Mouse (Mus musculus) MEL (cell line): ENCODE results near the gene 4930522L14Rik. TPM values are rescaled to one million over a fixed set of nuclear protein-coding genes. Genes with fewer than 3 reads are reported as not detected.
"Not testable (repeated sequence)": the region's sequence is repeated elsewhere in the genome, so short reads cannot be mapped to it uniquely, and the experiment has no call there.

Source experiments
- DNase-seq: peaks from one replicate; pipeline ENCODE4 v3.0.0; 2011; ENCODE audit warnings: low read depth, low spot score
- H3K27ac ChIP-seq: 2 replicates; pipeline ENCODE4 v1.5.1; 2012; ENCODE audit warnings: low read depth, mild to moderate bottlenecking, control low read depth, low read length, moderate library complexity; ENCODE audit not compliant: control insufficient read depth
- H3K27me3 ChIP-seq, 2 experiments: fragments of 150-350 bp in 1 of 2; sonication (generic) in 1 of 2; 2 replicates each; pipeline ENCODE4 v1.6.1; 2012; ENCODE audit warnings: low read length in 2 of 2, mild to moderate bottlenecking in 2 of 2, improper control_type of control experiment in 1 of 2, moderate library complexity in 1 of 2; ENCODE audit not compliant: insufficient read depth in 2 of 2, control insufficient read depth in 1 of 2
- H3K36me3 ChIP-seq, 2 experiments: 2 replicates each; pipeline ENCODE4 v1.6.1; 2012 to 2014; ENCODE audit warnings: low read length in 2 of 2, improper control_type of control experiment in 1 of 2, inconsistent platforms in 1 of 2, mild to moderate bottlenecking in 1 of 2; ENCODE audit not compliant: insufficient read depth in 2 of 2, control insufficient read depth in 1 of 2
- H3K4me1 ChIP-seq, 2 experiments: fragments of 150-350 bp in 1 of 2; sonication (generic) in 1 of 2; 2 replicates each; pipeline ENCODE4 v1.6.1; 2012; ENCODE audit warnings: low read length in 2 of 2, improper control_type of control experiment in 1 of 2, mild to moderate bottlenecking in 1 of 2; ENCODE audit not compliant: insufficient read depth in 2 of 2, control insufficient read depth in 1 of 2
- H3K4me3 ChIP-seq, 2 experiments: fragments of 150-350 bp in 1 of 2; sonication (generic) in 1 of 2; 2 replicates each; pipeline ENCODE4 v1.5.1; 2012; ENCODE audit warnings: low read depth in 2 of 2, low read length in 2 of 2, mild to moderate bottlenecking in 2 of 2, moderate library complexity in 2 of 2, control low read depth in 1 of 2, improper control_type of control experiment in 1 of 2; ENCODE audit not compliant: control insufficient read depth in 1 of 2, insufficient read depth in 1 of 2
- H3K79me2 ChIP-seq: 2 replicates; pipeline ENCODE4 v1.6.1; 2012; ENCODE audit warnings: mild to moderate bottlenecking, low read length, moderate library complexity; ENCODE audit not compliant: control insufficient read depth, poor library complexity, insufficient read depth
- H3K9ac ChIP-seq: 2 replicates; pipeline ENCODE4 v1.6.1; 2012; ENCODE audit warnings: low read depth, mild to moderate bottlenecking, control low read depth, low read length, moderate library complexity; ENCODE audit not compliant: control insufficient read depth, poor library complexity, severe bottlenecking
- H3K9me3 ChIP-seq: fragments of 150-350 bp; sonication (generic); replicated peaks from 2 replicates; pipeline ENCODE4 v1.6.1; 2012; ENCODE audit warnings: mild to moderate bottlenecking, low read length, improper control_type of control experiment, moderate library complexity; ENCODE audit not compliant: insufficient read depth
- BHLHE40 ChIP-seq: IDR thresholded peaks from 2 replicates; pipeline ENCODE4 v1.6.1; 2012; ENCODE audit warnings: low read depth, mild to moderate bottlenecking, inconsistent platforms, low read length, improper control_type of control experiment, borderline replicate concordance
- E2F4 ChIP-seq: IDR thresholded peaks from 2 replicates; pipeline ENCODE4 v1.6.1; 2011; ENCODE audit warnings: low read depth, low read length, improper control_type of control experiment, borderline replicate concordance
- ELF1 ChIP-seq: IDR thresholded peaks from 2 replicates; pipeline ENCODE4 v1.6.1; 2014; ENCODE audit warnings: low read depth, mild to moderate bottlenecking, inconsistent platforms, low read length, improper control_type of control experiment, moderate library complexity
- HCFC1 ChIP-seq: IDR thresholded peaks from 2 replicates; pipeline ENCODE4 v1.6.1; 2012; ENCODE audit warnings: low read depth, mild to moderate bottlenecking, inconsistent platforms, low read length, improper control_type of control experiment, moderate library complexity
- MAX ChIP-seq: IDR thresholded peaks from 2 replicates; pipeline ENCODE4 v1.6.1; 2011; ENCODE audit warnings: low read length, improper control_type of control experiment
- MYC ChIP-seq: IDR thresholded peaks from 2 replicates; pipeline ENCODE4 v1.6.1; 2011; ENCODE audit warnings: low read depth, mild to moderate bottlenecking, low read length, improper control_type of control experiment, moderate library complexity
- NELFE ChIP-seq: IDR thresholded peaks from 2 replicates; pipeline ENCODE4 v1.6.1; 2011; ENCODE audit warnings: low read depth, low read length, improper control_type of control experiment
- POLR2A ChIP-seq, 2 experiments: IDR thresholded peaks; 2 replicates each; pipeline ENCODE4 v1.6.1; 2011 to 2012; ENCODE audit warnings: low read length in 2 of 2, mild to moderate bottlenecking in 2 of 2, control low read depth in 1 of 2, improper control_type of control experiment in 1 of 2, low read depth in 1 of 2, moderate library complexity in 1 of 2; ENCODE audit not compliant: control insufficient read depth in 1 of 2, insufficient read depth in 1 of 2, poor library complexity in 1 of 2
- POLR2AphosphoS2 ChIP-seq: IDR thresholded peaks from 2 replicates; pipeline ENCODE4 v1.6.1; 2011; ENCODE audit warnings: low read length, improper control_type of control experiment
- SIN3A ChIP-seq: IDR thresholded peaks from 2 replicates; pipeline ENCODE4 v1.6.1; 2012; ENCODE audit warnings: low read length, improper control_type of control experiment, inconsistent platforms
- TBP ChIP-seq: IDR thresholded peaks from 2 replicates; pipeline ENCODE4 v1.8.0; 2011; ENCODE audit warnings: low read depth, low read length, improper control_type of control experiment
- ZMIZ1 ChIP-seq: IDR thresholded peaks from 2 replicates; pipeline ENCODE4 v1.6.1; 2012; ENCODE audit warnings: low read depth, mild to moderate bottlenecking, inconsistent platforms, low read length, improper control_type of control experiment, moderate library complexity
- polyA plus RNA-seq, 2 experiments: library from polyadenylated mRNA; stranded (reverse) in 1 of 2; unstranded in 1 of 2; fragments of >175 nt in 1 of 2; fragments of >200 nt in 1 of 2; gene quantifications; 2 replicates each; pipeline versions ENCODE4 v1.2.1 to v1.2.4; 2012; ENCODE audit warnings: low replicate concordance in 2 of 2, low read depth in 1 of 2; ENCODE audit not compliant: insufficient read length in 2 of 2, insufficient read depth in 1 of 2, missing spikeins in 1 of 2
- total RNA-seq: library from RNA; depleted of rRNA; stranded (reverse); fragments of 300-350 nt; gene quantifications from 2 replicates; pipeline ENCODE4 v1.2.3, GENCODE M21; 2012

Gene 4930522L14Rik
- total and polyA plus RNA-seq, 3 experiments: 2.8 to 172 (median 6.6) TPM

DNA sequence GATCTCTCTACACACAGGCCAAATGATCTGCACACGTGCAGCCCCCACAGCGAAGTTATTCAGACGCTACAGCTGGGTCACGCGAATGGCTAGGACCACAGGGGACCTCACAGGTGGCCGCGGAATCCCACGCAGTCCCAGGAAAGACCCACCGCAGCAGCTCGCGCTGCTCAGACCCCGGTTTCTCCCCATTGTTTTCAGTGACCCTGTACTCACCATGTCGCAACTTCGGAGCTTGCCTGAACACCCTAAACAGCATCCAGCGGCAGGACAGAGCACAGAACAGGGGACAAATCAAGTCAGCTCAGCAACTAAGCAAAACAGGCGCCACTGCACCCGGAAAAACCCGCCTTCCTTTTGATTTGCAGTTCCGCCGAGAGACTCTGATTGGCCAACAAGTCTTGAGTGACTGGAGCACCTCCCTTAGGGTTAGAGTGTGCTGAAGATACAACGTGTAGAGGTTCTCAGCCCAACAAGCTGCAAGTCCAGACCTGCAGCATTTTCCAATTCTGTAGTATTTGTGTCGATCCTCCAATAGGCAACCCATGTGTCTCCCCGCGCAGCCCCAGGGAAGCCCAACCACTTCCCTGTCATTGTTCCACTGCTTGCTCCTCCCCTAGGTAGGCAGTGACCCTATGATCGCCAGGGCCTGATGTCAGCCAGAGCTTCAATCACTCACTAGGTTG lies 44.4 kb upstream of the 4930522L14Rik start:
- not testable (repeated sequence) for H3K36me3 ChIP-seq, H3K4me1 ChIP-seq, H3K27me3 ChIP-seq, H3K9me3 ChIP-seq
- peaks cover 11% of the 10 kb centered on the region for H3K79me2 ChIP-seq
- H3K9ac ChIP-seq: peak overlapping the region; percentile 68
- TF ChIP-seq E2F4: peak; percentile 79; the same call in 1 of the 2 replicates
- peak; percentile 66 for TF ChIP-seq MYC
- peak; percentile 26; the same call in 1 of the 2 replicates for TF ChIP-seq ZMIZ1
- TF ChIP-seq HCFC1: peak; percentile 70
- TF ChIP-seq BHLHE40: peak; percentile 64; the same call in 1 of the 2 replicates
- TF ChIP-seq TBP: peak; percentile 73
- TF ChIP-seq POLR2A (IDR thresholded peaks at IDR 0.05; ENCODE audit: control insufficient read depth in 1 of 2, insufficient read depth in 1 of 2, low read depth in 1 of 2, low read length in 2 of 2, poor library complexity in 1 of 2): peak in 1 of 2 experiments; percentile 71; a peak in 2 of 4 replicates
- peak; percentile 76 for TF ChIP-seq ELF1
- TF ChIP-seq POLR2AphosphoS2: 0 out of 2 replicates have a peak, but pooled peaks have one; percentile 60
- peak; percentile 80 for TF ChIP-seq NELFE
- TF ChIP-seq MAX: peak; percentile 37; the same call in 1 of the 2 replicates
- TF ChIP-seq SIN3A: peak; percentile 11; the same call in 1 of the 2 replicates
- peak; percentile 92 for DNase-seq
- H3K4me3 ChIP-seq: peak overlapping the region; percentile 60 to 66
- peak overlapping the region; percentile 67 for H3K27ac ChIP-seq

DNA sequence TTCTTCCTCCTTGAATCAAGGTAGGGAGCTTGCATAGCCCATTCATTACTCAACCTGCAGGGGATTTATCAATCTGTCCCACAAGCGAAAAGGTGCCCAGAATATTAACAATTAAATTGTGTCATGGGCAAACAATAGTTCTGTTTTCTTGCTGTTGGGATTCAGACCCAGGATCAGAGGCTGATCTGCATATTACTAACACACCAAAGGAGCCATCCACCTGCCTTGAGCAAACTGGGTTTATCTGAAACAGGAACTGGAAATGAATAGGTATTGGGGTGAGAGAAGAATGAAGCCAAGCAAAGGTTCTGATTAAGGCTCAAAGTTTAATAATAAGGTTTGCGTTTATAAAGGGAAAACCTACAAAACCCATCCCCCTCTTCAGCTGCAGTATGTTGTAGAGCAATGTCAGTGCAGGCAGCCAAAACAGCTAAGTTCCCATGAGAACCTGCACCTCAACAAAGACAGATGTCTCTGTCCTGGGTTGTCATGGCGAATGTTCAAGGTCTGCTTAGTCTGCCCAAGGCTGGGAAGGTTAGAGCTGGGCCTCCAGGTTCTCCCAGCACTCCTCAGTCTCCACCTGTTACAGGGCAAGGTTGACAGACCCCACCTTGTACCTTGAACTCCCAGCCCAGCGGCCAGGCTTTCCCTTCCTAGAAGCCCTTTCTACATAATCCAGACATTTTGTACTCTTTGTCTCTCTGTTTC lies 541 bp upstream of the 4930522L14Rik start:
- peak; percentile 28 for DNase-seq
- H3K79me2 ChIP-seq, H3K9me3 ChIP-seq, H3K36me3 ChIP-seq, H3K27ac ChIP-seq, H3K4me1 ChIP-seq, H3K27me3 ChIP-seq, H3K9ac ChIP-seq: not testable (repeated sequence)
- peak overlapping the region; percentile 45 to 62 for H3K4me3 ChIP-seq

DNA sequence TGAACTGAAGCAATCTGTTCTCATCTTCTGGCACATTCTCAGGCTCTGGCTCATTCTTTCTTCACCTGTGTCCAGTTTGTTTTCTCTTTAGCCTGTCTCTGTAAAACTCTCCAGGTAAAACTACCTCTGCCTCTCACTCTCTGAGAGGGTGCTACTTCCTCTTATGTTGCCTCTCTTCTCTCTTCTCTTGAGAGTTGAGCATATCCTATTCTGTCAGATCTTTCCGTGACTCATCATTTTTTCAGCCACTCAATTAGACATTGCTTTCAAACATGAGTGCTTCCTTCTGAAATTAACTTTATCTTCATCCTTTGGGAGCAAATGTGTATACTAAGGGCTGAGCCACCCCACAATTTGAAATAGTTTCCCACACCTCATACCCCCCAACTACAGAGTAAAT lies 6.6 kb downstream of the 4930522L14Rik start:
- DNase-seq: peak; percentile 69
- not testable (repeated sequence) for H3K4me1 ChIP-seq, H3K4me3 ChIP-seq, H3K9me3 ChIP-seq, H3K36me3 ChIP-seq, H3K27me3 ChIP-seq, H3K79me2 ChIP-seq, H3K9ac ChIP-seq
- peak overlapping the region; percentile 19; the same call in 1 of the 2 replicates for H3K27ac ChIP-seq

DNA sequence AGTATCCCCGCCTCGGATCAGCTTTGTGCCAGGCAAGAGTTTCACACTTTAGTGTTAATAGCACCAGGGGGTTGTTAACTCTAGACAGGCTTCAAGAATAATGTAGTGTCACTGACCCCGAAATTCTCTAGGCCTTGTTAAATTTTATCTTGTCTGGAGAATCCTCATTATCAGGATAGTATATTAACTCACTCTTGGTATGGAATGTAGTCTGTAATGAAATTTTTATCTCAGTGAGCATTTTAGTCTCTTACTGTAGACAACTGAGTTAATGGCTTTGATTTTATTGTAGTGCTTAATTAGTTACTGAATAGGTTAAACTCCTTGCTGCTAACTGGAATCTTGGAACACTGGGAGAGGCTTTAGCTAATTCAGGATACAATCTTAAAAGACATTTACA lies 34.3 kb downstream of the 4930522L14Rik start:
- H3K9me3 ChIP-seq, H3K79me2 ChIP-seq, DNase-seq, H3K4me3 ChIP-seq, H3K4me1 ChIP-seq, H3K9ac ChIP-seq, H3K36me3 ChIP-seq, H3K27me3 ChIP-seq, H3K27ac ChIP-seq: not testable (repeated sequence)

DNA sequence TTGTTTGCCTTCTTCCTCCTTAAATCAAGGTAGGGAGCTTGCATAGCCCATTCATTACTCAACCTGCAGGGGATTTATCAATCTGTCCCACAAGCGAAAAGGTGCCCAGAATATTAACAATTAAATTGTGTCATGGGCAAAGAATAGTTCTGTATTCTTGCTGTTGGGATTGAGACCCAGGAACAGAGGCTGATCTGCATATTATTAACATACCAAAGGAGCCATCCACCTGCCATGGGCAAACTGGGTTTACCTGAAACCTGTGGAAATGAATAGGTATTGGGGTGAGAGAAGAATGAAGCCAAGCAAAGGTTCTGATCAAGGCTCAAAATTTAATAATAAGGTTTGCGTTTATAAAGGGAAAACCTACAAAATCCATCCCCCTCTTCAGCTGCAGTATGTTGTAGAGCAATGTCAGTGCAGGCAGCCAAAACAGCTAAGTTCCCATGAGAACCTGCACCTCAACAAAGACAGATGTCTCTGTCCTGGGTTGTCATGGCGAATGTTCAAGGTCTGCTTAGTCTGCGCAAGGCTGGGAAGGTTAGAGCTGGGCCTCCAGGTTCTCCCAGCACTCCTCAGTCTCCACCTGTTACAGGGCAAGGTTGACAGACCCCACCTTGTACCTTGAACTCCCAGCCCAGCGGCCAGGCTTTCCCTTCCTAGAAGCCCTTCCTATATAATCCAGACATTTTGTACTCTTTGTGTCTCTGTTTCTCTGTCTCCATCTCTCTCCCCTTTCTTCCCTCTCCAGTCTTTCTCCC lies 60.3 kb downstream of the 4930522L14Rik start:
- not testable (repeated sequence) for H3K36me3 ChIP-seq, H3K4me1 ChIP-seq, H3K79me2 ChIP-seq, H3K27me3 ChIP-seq, H3K9me3 ChIP-seq, DNase-seq, H3K27ac ChIP-seq
- H3K4me3 ChIP-seq: peak overlapping the region; percentile 79 to 85
- H3K9ac ChIP-seq: peak overlapping the region; percentile 57
